Mouse (Mus musculus) liver, postnatal 0 days (tissue): ENCODE measurements around the gene Tnnt3. TPM values are rescaled to one million over a fixed set of nuclear protein-coding genes. Genes with fewer than 3 reads are reported as not detected.

Source experiments
- ATAC-seq: fragments of 200-750 bp; cut with Nextera tagmentation; 2 replicates; pipeline ENCODE4 v1.8.0; 2017; ENCODE audit warnings: mild to moderate bottlenecking, moderate library complexity
- DNase-seq: peaks from one replicate; pipeline ENCODE4 v3.0.0-alpha.2; 2016
- H3K27ac ChIP-seq: fragments of 300-500 bp; sonication (generic); 2 replicates; pipeline ENCODE4 v1.5.1; 2014; ENCODE audit warnings: antibody characterized with exemption, moderate library complexity, mild to moderate bottlenecking, low read depth
- H3K27me3 ChIP-seq: fragments of 300-500 bp; sonication (generic); 2 replicates; pipeline ENCODE4 v1.6.1; 2014; ENCODE audit warnings: low read length, control low read depth, mixed read lengths; ENCODE audit not compliant: insufficient read depth
- H3K36me3 ChIP-seq: fragments of 300-500 bp; sonication (generic); replicated peaks from 2 replicates; pipeline ENCODE4 v1.6.1; 2014; ENCODE audit warnings: mild to moderate bottlenecking, control low read depth, low read length, moderate library complexity, mixed read lengths; ENCODE audit not compliant: insufficient read depth
- H3K4me1 ChIP-seq: fragments of 300-500 bp; sonication (generic); 2 replicates; pipeline ENCODE4 v1.6.1; 2014; ENCODE audit warnings: antibody characterized with exemption, mild to moderate bottlenecking, control low read depth; ENCODE audit not compliant: insufficient read depth
- H3K4me2 ChIP-seq: fragments of 300-500 bp; sonication (generic); 2 replicates; pipeline ENCODE4 v1.6.1; 2014; ENCODE audit warnings: low read depth, mild to moderate bottlenecking, low read length, moderate library complexity, mixed read lengths
- H3K4me3 ChIP-seq: fragments of 300-500 bp; sonication (generic); 2 replicates; pipeline ENCODE4 v1.5.1; 2014; ENCODE audit warnings: low read depth, low read length
- H3K9ac ChIP-seq: fragments of 300-500 bp; sonication (generic); replicated peaks from 2 replicates; pipeline ENCODE4 v1.6.1; 2014; ENCODE audit warnings: mild to moderate bottlenecking, moderate library complexity
- H3K9me3 ChIP-seq: fragments of 300-500 bp; sonication (generic); 2 replicates; pipeline ENCODE4 v1.6.1; 2016; ENCODE audit warnings: mild to moderate bottlenecking, control low read depth, low read length, mixed read lengths
- CTCF ChIP-seq: sonication (generic); IDR thresholded peaks from 2 replicates; pipeline ENCODE4 v1.5.1; 2016; ENCODE audit warnings: antibody characterized with exemption, low read depth
- EP300 ChIP-seq: IDR thresholded peaks from 2 replicates; pipeline ENCODE4 v1.6.1; 2016; ENCODE audit warnings: antibody characterized with exemption, low read depth, mild to moderate bottlenecking
- WGBS: fragments of 180-500 bp; shearing (Covaris S2); extraction: QIAGEN DNeasy Blood & Tissue Kit; methylation state at CpG from one replicate; pipeline ENCODE4 v1.1.7; 2014; ENCODE audit not compliant: insufficient replicate concordance; 5-methylcytosine and 5-hydroxymethylcytosine counted together
- polyA plus RNA-seq: library from polyadenylated mRNA; unstranded; fragments of >200 nt; fragmentation: Nextera tagmentation; extraction: Ambion mirVana; gene quantifications from 2 replicates; pipeline ENCODE4 v1.2.1, GENCODE M21; 2015

Gene Tnnt3
- polyA plus RNA-seq, 1 experiment from 2014 or later = 3.6 TPM

DNA sequence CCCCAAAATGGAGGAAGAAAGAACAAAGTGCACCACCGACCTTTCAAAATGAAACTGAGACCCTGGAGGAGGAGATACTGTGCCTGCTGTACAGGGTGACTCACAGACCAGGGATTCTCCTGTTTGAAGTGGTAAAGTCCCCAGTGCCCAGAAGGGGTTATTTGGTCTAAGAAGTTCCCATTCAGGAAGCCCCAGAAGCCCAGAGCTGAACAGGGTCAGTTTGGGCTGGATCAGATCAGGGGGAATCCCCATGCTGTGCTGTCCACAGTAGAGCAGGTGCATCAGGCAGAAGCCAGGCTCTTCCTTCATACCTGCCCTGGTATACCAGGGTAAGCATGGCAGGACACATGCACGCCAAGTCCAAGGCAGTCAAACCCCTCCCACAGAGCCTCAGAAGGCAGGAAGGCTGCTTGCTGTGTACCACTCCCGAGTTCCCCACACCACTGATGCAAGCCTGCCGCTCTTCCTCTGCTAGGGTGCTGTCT, 36.0 kb upstream of the Tnnt3 start:
- Histone ChIP-seq H3K9ac (no peak overlapping the region), H3K4me3 (peak overlapping the region; percentile 45), H3K9me3 (no peaks in the 10 kb centered on the region), H3K36me3 (no peaks in the 10 kb centered on the region), H3K27ac (no peak overlapping the region), H3K4me2 (peak overlapping the region; percentile 61), H3K4me1 (peaks cover 10% of the 10 kb centered on the region), H3K27me3 (no peaks in the 10 kb centered on the region)
- TF ChIP-seq CTCF (no peak), EP300 (no peak)
- 44% methylated on average over 4 of the region's 4 CpGs for WGBS
- no peak for DNase-seq
- ATAC-seq = no peak

DNA sequence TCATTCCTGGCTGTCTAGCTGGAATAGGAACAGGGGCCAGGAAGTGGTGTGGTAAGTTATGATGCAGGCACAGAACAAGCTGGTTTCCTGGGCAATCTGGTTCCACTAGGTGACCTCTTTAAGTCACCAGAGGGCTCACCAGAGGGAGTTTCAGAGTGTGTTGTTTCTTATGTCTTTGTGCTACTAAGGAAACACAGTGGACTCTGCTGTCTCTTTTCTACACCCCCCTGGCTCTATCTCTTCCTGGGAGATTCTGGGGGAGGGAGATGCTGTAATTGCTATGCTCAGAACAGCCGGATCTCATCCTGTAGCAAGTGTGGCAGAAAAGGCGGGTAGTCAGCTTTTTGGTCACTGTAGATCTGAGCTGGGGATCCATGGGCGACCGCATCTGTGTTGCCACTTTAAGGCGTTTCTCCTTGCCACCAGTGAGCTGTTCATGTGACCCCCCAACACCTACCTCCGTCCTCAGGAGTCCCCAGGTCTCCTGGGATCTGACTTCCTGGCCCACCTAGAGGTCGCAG, 28.4 kb upstream of the Tnnt3 start:
- 0 out of 2 replicates have a peak overlapping the region, but pooled peaks have one; percentile 19 for H3K27ac ChIP-seq
- H3K9ac ChIP-seq = no peak overlapping the region
- no peak overlapping the region for H3K4me3 ChIP-seq
- TF ChIP-seq CTCF = no peak
- no peak for TF ChIP-seq EP300
- no peaks in the 10 kb centered on the region for H3K27me3 ChIP-seq
- WGBS = 64% methylated on average over 7 of the region's 7 CpGs
- ATAC-seq (no peak), DNase-seq (no peak)
- H3K4me1 ChIP-seq = no peaks in the 10 kb centered on the region
- H3K9me3 ChIP-seq = no peaks in the 10 kb centered on the region
- H3K4me2 ChIP-seq = no peak overlapping the region
- H3K36me3 ChIP-seq = no peaks in the 10 kb centered on the region

DNA sequence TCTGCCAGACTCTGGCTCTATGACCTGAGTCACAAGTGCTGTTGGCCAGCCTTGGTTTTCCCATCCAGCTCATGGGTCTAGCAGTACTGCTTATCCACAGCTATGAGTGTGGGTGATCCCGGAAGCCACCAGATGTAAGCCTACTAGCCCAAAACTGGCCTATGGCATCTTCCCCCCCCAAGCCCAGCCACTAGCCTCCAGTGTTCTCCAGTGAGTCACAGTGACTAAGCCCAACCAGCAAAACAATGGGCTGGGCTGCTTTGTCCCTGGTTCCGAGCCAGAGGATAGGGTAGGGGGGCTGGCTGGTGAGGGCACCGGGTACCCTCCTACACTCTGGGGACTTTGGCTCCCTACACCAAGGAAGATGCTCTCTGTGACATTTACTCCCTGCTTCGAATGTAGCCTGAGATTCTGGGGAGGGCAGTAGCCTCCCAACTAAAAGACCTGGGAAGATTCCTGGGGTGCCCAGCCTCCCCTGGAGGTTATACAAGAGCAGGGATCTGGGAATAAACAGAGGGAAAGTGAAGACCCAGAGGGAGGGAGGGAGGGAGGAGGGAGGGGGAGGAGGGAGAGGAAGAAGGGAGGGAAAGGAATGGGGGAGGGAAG, 27.7 kb upstream of the Tnnt3 start:
- Histone ChIP-seq H3K4me2 (no peak overlapping the region), H3K9ac (no peak overlapping the region), H3K9me3 (no peaks in the 10 kb centered on the region), H3K4me1 (no peaks in the 10 kb centered on the region), H3K27me3 (no peaks in the 10 kb centered on the region), H3K27ac (0 out of 2 replicates have a peak overlapping the region, but pooled peaks have one; percentile 19), H3K36me3 (no peaks in the 10 kb centered on the region), H3K4me3 (no peak overlapping the region)
- DNase-seq (no peak), ATAC-seq (peak; percentile 23; the same call in 1 of the 2 replicates)
- no peak for TF ChIP-seq CTCF
- TF ChIP-seq EP300 = no peak
- WGBS = 45% methylated on average over 4 of the region's 4 CpGs

DNA sequence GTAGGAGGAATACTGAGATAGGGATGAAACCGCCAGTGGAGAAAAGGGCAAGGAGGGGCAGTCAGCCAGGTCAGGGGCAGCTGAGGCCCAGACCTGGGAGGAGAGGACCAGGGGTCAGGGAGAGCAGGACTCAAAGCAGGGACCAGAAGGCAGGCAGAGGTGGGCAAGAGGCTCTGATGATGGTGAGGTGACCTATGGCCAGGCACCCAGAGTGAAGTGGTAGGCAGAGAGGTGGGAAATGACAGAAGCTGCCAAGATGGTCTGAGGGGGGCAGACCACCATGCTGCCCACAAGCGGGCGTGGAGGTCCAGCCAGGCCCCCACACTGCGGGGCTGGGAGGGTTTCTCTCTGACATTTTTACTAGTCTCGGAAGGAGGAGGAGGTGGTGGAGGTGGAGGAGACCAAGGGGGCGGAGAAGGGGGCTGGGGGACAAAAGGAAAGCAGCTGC, 27.2 kb upstream of the Tnnt3 start:
- ATAC-seq (no peak), DNase-seq (no peak)
- no peak overlapping the region for H3K4me2 ChIP-seq
- no peaks in the 10 kb centered on the region for H3K9me3 ChIP-seq
- H3K4me3 ChIP-seq = no peak overlapping the region
- no peak for TF ChIP-seq EP300
- TF ChIP-seq CTCF = no peak
- H3K4me1 ChIP-seq = no peaks in the 10 kb centered on the region
- WGBS = 78% methylated on average over 6 of the region's 6 CpGs
- no peak overlapping the region for H3K9ac ChIP-seq
- no peaks in the 10 kb centered on the region for H3K36me3 ChIP-seq
- H3K27ac ChIP-seq = no peak overlapping the region
- H3K27me3 ChIP-seq = no peaks in the 10 kb centered on the region

DNA sequence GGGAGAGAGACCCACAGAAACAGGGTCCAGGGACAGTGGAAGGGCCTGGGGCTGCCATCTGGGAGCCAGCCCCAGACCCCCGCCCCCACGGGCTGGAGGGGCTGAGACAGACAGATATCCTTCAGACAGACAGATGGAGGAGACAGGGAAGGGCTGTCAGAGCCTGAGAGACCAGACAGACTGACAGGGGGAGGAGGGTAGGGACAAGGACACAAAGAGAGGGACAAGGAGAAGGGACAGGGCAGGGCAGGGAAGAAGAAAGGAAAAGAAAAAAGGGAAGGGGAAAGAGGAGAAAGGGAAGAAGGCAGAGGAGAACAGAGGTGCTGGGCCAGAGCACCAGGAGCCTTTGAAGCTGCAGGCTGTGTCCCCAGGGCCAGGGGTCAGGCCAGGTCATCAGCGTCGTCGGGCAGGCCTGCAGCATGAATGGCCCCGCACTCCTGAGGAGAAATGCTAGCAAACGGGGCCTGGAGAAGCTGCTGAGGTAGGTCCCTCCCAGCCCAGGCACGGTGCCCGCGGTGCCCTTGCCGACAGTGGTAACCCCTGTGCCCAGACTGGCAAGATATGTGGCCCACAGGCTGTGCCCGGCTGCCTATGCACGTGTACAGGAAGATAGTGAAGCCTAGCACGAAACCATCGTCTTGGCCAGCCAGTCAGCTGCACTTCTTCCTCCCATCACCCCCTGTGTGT, 26.6 kb upstream of the Tnnt3 start:
- Histone ChIP-seq H3K9ac (no peak overlapping the region), H3K4me3 (no peak overlapping the region), H3K4me2 (no peak overlapping the region), H3K4me1 (no peaks in the 10 kb centered on the region), H3K9me3 (no peaks in the 10 kb centered on the region), H3K27me3 (no peaks in the 10 kb centered on the region), H3K36me3 (no peaks in the 10 kb centered on the region), H3K27ac (no peak overlapping the region)
- no peak for TF ChIP-seq CTCF
- no peak for TF ChIP-seq EP300
- DNase-seq = no peak
- WGBS = 52% methylated on average over 15 of the region's 15 CpGs
- ATAC-seq = no peak

DNA sequence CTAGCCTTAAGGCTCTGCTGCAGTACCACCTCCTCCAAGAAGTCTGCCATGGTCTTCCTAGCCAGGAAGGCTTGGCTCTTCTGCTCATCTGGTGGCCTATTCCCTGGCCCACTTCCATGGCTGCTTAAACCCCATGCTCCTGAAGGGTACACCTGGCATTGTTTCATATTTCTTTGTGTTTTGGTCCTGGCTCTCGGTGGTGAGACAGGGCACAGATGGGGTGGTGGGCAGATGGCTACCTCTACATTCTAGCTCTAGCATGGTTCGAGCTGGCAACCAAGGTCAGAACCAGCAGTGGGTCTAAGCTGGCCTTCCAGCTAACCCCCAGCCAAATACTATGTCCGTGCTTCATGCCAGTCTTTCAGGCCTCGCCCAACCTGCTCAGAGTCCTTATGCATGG, 25.7 kb upstream of the Tnnt3 start:
- Histone ChIP-seq H3K4me2 (no peak overlapping the region), H3K36me3 (no peaks in the 10 kb centered on the region), H3K9me3 (no peaks in the 10 kb centered on the region), H3K4me1 (no peaks in the 10 kb centered on the region), H3K9ac (no peak overlapping the region), H3K27me3 (no peaks in the 10 kb centered on the region), H3K4me3 (no peak overlapping the region), H3K27ac (no peak overlapping the region)
- DNase-seq (no peak), ATAC-seq (no peak)
- TF ChIP-seq CTCF = no peak
- TF ChIP-seq EP300 = no peak
- 80% methylated on average over 4 of the region's 4 CpGs for WGBS
